In the genomic region with DNA sequence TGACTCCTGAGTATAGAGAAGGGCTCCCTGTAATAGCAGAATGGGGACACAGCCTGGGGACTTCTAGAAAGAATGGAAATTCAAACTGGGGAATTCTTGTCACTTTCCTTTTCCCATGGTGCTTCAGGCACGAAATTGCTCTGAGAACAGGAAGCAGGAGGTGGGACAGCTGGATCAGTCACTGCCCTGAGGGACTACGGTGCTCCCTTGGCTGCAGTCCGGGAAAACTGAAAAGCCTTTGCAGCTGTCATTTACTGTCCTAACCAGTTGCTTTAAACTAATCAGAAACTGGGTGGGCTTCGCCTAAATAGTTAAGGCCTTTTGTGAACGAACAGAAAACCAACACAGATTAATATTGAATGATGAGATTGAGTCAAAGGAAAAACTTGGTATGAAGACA, we compare ENCODE assay signal across 18 mouse cellular contexts.
DNase-seq lines count a peak whose midpoint lies in the region; ATAC-seq and TF ChIP-seq lines count a peak whose summit lies in the region.
"Had no signal": no experiment of that assay in that cellular context is flagged by ENCODE, and none has a peak within 500 bp of the region (broad histone marks: within the 10 kb centered on the region; RNA-seq: fewer than 3 reads in every experiment).

No protein-coding gene starts in this region.

- TF ChIP-seq CTCF in forebrain, postnatal 0 days (IDR thresholded peaks at IDR 0.05; ENCODE audit: low read depth) = no peak
- TF ChIP-seq CTCF in kidney, adult 2 months (conservative IDR thresholded peaks at IDR 0.05; ENCODE audit: insufficient read depth, insufficient read length, low read depth, low read length) = no peak
- no peak for TF ChIP-seq CTCF in midbrain, postnatal 0 days (IDR thresholded peaks at IDR 0.05)

- no peak overlapping the region for H3K4me3 ChIP-seq in forebrain, postnatal 0 days (ENCODE audit: low read depth, low read length)
- no peak overlapping the region for H3K4me3 ChIP-seq in forebrain, embryonic 13.5 days
- no peak overlapping the region for H3K4me3 ChIP-seq in kidney, adult 2 months (ENCODE audit: insufficient read depth, low read depth, low read length)
- no peak overlapping the region for H3K4me3 ChIP-seq in midbrain, postnatal 0 days (ENCODE audit: low read depth, low read length)
- no peak overlapping the region for H3K4me3 ChIP-seq in midbrain, embryonic 15.5 days
- H3K4me3 ChIP-seq: embryonic facial prominence, embryonic 15.5 days; forebrain, embryonic 10.5 days; liver, embryonic 12.5 days; lung, embryonic 15.5 days had no signal

- H3K4me2 ChIP-seq in forebrain, postnatal 0 days (ENCODE audit: low read depth) = no peak overlapping the region
- H3K4me2 ChIP-seq in forebrain, embryonic 13.5 days = no peak overlapping the region
- no peak overlapping the region for H3K4me2 ChIP-seq in midbrain, postnatal 0 days (ENCODE audit: low read depth, low read length, poor library complexity, severe bottlenecking)
- H3K4me2 ChIP-seq in midbrain, embryonic 15.5 days = no peak overlapping the region
- H3K4me2 ChIP-seq: embryonic facial prominence, embryonic 15.5 days; liver, embryonic 12.5 days; lung, embryonic 15.5 days had no signal

- no peak for TF ChIP-seq POLR2A in kidney, adult 2 months (IDR thresholded peaks at IDR 0.05; ENCODE audit: low read depth, low read length)

- no peaks in the 10 kb centered on the region for H3K27me3 ChIP-seq in forebrain, postnatal 0 days (ENCODE audit: insufficient read depth, low read length)
- no peaks in the 10 kb centered on the region for H3K27me3 ChIP-seq in forebrain, embryonic 13.5 days
- H3K27me3 ChIP-seq in kidney, adult 2 months (replicated peaks; ENCODE audit: control insufficient read depth, insufficient read depth, low read length) = no peaks in the 10 kb centered on the region
- H3K27me3 ChIP-seq in midbrain, postnatal 0 days (ENCODE audit: insufficient read depth, low read length) = no peaks in the 10 kb centered on the region
- no peaks in the 10 kb centered on the region for H3K27me3 ChIP-seq in midbrain, embryonic 15.5 days (replicated peaks)
- H3K27me3 ChIP-seq: embryonic facial prominence, embryonic 15.5 days; liver, embryonic 12.5 days; lung, embryonic 15.5 days had no signal

- H3K36me3 ChIP-seq in forebrain, postnatal 0 days (ENCODE audit: insufficient read depth) = no peaks in the 10 kb centered on the region
- H3K36me3 ChIP-seq in forebrain, embryonic 13.5 days (ENCODE audit: poor library complexity, severe bottlenecking) = no peaks in the 10 kb centered on the region
- no peaks in the 10 kb centered on the region for H3K36me3 ChIP-seq in kidney, adult 2 months (ENCODE audit: control insufficient read depth, insufficient read depth, low read length)
- no peaks in the 10 kb centered on the region for H3K36me3 ChIP-seq in midbrain, postnatal 0 days (ENCODE audit: insufficient read depth, low read length)
- no peaks in the 10 kb centered on the region for H3K36me3 ChIP-seq in midbrain, embryonic 15.5 days (replicated peaks)
- H3K36me3 ChIP-seq: embryonic facial prominence, embryonic 15.5 days; forebrain, embryonic 10.5 days; liver, embryonic 12.5 days; lung, embryonic 15.5 days had no signal

- DNase-seq in forebrain, postnatal 0 days = peak; percentile 9
- DNase-seq in kidney, adult 2 months = peak; percentile 13
- no peak for DNase-seq in kidney, adult 11 months
- DNase-seq in midbrain, postnatal 0 days (ENCODE audit: low spot score) = peak; percentile 30
- peak; percentile 1 to 27 for DNase-seq in kidney, postnatal 36 days
- no peak for DNase-seq in right cerebral cortex, postnatal 14 days
- DNase-seq: adrenal gland, postnatal 10 days; layer of hippocampus, postnatal 36 days; right cerebral cortex, postnatal 25 days; thymus, postnatal 36 days had no signal

- H3K9ac ChIP-seq in forebrain, postnatal 0 days = no peak overlapping the region
- H3K9ac ChIP-seq in forebrain, embryonic 13.5 days = no peak overlapping the region
- H3K9ac ChIP-seq in midbrain, postnatal 0 days (replicated peaks; ENCODE audit: low read length, poor library complexity, severe bottlenecking) = no peak overlapping the region
- no peak overlapping the region for H3K9ac ChIP-seq in midbrain, embryonic 15.5 days
- H3K9ac ChIP-seq: embryonic facial prominence, embryonic 15.5 days; liver, embryonic 12.5 days; lung, embryonic 15.5 days had no signal

- H3K27ac ChIP-seq in forebrain, postnatal 0 days (ENCODE audit: low read depth, low read length) = no peak overlapping the region
- H3K27ac ChIP-seq in forebrain, embryonic 13.5 days = no peak overlapping the region
- H3K27ac ChIP-seq in kidney, adult 2 months (ENCODE audit: insufficient read depth, low read depth, low read length) = no peak overlapping the region
- H3K27ac ChIP-seq in midbrain, postnatal 0 days (ENCODE audit: low read depth, low read length) = no peak overlapping the region
- no peak overlapping the region for H3K27ac ChIP-seq in midbrain, embryonic 15.5 days
- H3K27ac ChIP-seq: embryonic facial prominence, embryonic 15.5 days; forebrain, embryonic 10.5 days; liver, embryonic 12.5 days; lung, embryonic 15.5 days; stomach, postnatal 0 days had no signal

- 51% methylated on average over 5 of the region's 5 CpGs for WGBS in forebrain, postnatal 0 days
- WGBS in forebrain, embryonic 13.5 days = 62% methylated on average over 5 of the region's 5 CpGs
- WGBS in kidney, adult 2 months = 57% methylated on average over 5 of the region's 5 CpGs
- 64% methylated on average over 5 of the region's 5 CpGs for WGBS in midbrain, postnatal 0 days
- 66% methylated on average over 5 of the region's 5 CpGs for WGBS in midbrain, embryonic 15.5 days

- no peak for ATAC-seq in forebrain, postnatal 0 days
- ATAC-seq in forebrain, embryonic 13.5 days = no peak
- ATAC-seq in midbrain, postnatal 0 days (ENCODE audit: low FRiP score) = no peak
- ATAC-seq in midbrain, embryonic 15.5 days (replicated peaks) = no peak
- ATAC-seq: liver, embryonic 12.5 days; midbrain, embryonic 16.5 days had no signal

- no peaks in the 10 kb centered on the region for H3K4me1 ChIP-seq in forebrain, postnatal 0 days (ENCODE audit: insufficient read depth)
- H3K4me1 ChIP-seq in forebrain, embryonic 13.5 days = peaks cover 10% of the 10 kb centered on the region
- no peaks in the 10 kb centered on the region for H3K4me1 ChIP-seq in kidney, adult 2 months (ENCODE audit: control insufficient read depth, insufficient read depth, low read length)
- no peaks in the 10 kb centered on the region for H3K4me1 ChIP-seq in midbrain, postnatal 0 days (ENCODE audit: insufficient read depth, low read length)
- H3K4me1 ChIP-seq in midbrain, embryonic 15.5 days = 0 out of 2 replicates have a peak, but pooled peaks cover 2% of the 10 kb centered on the region
- H3K4me1 ChIP-seq: embryonic facial prominence, embryonic 15.5 days; liver, embryonic 12.5 days; lung, embryonic 15.5 days had no signal

- no peaks in the 10 kb centered on the region for H3K9me3 ChIP-seq in forebrain, postnatal 0 days (ENCODE audit: low read length)
- H3K9me3 ChIP-seq in forebrain, embryonic 13.5 days (replicated peaks) = no peaks in the 10 kb centered on the region
- H3K9me3 ChIP-seq in midbrain, postnatal 0 days (ENCODE audit: low read length) = no peaks in the 10 kb centered on the region
- H3K9me3 ChIP-seq in midbrain, embryonic 15.5 days = no peaks in the 10 kb centered on the region
- H3K9me3 ChIP-seq: embryonic facial prominence, embryonic 15.5 days; forebrain, embryonic 10.5 days; lung, embryonic 15.5 days had no signal

Comparison
In these comparisons a context has a peak if more than half of its experiments do, and no peak if none do; other contexts are left out.
1. DNase-seq: peak in forebrain, postnatal 0 days (single experiment), kidney, adult 2 months (single experiment), midbrain, postnatal 0 days (single experiment) and kidney, postnatal 36 days (2 of 2); none in kidney, adult 11 months (single experiment) and right cerebral cortex, postnatal 14 days (single experiment).